Mouse (Mus musculus): Measurements from ENCODE around the gene Fthl17b.
"Not testable (repeated sequence)": the region's sequence is repeated elsewhere in the genome, so short reads cannot be mapped to it uniquely, and the experiment has no call there.

Fthl17b gene

DNA sequence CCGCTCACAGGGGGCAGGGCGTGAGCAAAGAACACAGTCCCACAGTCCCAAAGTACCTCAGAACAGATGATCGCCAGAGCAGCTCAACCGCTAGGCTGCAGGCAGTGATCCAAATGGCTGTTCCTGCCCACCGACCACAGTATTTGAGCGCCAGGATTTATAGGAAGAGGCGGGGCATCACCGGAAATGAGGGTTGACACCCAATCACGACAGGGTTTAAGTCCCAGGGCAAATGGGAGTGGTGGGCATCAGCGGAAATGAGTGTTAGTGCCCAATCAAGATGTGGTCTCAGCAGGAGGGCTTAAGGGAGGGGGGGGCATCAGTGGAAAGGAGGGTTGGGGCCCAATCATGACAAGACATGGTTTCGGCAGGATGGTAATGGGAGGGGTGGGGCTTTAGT lies at the start of gene Fthl17b:
Gene Fthl17b, minus strand, starts transcription at position 101 of the 400 bp plus-strand sequence.
- not testable (repeated sequence) for DNase-seq (ENCODE audit: extremely low spot score)

GRCm38 (mm10) chrX:8986655-8987054 lies 23.9 kb upstream of the Fthl17b start, which contains the start of gene Fthl17d:
TSS of gene Fthl17d (minus strand) at chrX:8986755.
- not testable (repeated sequence) for DNase-seq (ENCODE audit: extremely low spot score)

DNA sequence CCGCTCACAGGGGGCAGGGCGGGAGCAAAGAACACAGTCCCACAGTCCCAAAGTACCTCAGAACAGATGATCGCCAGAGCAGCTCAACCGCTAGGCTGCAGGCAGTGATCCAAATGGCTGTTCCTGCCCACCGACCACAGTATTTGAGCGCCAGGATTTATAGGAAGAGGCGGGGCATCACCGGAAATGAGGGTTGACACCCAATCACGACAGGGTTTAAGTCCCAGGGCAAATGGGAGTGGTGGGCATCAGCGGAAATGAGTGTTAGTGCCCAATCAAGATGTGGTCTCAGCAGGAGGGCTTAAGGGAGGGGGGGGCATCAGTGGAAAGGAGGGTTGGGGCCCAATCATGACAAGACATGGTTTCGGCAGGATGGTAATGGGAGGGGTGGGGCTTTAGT lies 13.7 kb upstream of the Fthl17b start, which contains the start of gene Fthl17c:
Gene Fthl17c, minus strand, starts transcription at position 101 of the 400 bp plus-strand sequence.
- DNase-seq (ENCODE audit: extremely low spot score) = not testable (repeated sequence)

- DNase-seq (ENCODE audit: extremely low spot score) = not testable (repeated sequence)
These were observed 1.8 kb upstream of the Fthl17b start for GRCm38 (mm10) chrX:8964618-8965017.

DNA sequence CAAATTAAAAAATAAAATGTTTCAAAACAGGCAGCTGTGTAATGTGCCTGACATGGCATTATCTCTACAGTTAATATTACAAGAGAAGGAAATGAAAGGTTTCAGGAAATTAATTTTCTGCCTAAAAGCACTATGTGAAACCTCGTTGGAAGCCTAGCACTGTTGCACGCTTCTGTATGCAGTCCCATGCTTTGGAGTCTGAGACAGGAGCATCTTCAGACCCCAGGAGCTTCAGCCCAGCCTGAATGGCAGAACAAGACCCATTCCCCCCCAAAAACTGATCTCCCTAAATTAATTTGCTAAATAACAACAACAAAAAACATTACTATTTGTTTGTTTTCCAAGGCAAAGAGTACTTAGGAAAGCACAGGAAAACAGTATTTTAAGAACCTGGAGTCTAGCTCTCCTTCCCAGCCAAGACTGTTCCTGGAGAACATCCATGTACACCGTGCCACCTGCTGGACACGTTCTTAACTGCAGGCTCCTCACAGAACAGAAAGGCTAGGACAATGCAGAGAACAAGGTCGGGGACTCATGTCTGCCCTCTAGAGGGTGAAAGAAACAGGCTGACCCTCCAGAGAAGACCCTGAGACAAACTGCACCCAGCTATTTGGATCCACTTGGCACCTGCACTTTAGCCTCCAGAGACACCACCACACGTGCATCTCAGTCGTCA lies 14.5 kb downstream of the Fthl17b start:
- peak; percentile 71 for DNase-seq (ENCODE audit: extremely low spot score)

DNA sequence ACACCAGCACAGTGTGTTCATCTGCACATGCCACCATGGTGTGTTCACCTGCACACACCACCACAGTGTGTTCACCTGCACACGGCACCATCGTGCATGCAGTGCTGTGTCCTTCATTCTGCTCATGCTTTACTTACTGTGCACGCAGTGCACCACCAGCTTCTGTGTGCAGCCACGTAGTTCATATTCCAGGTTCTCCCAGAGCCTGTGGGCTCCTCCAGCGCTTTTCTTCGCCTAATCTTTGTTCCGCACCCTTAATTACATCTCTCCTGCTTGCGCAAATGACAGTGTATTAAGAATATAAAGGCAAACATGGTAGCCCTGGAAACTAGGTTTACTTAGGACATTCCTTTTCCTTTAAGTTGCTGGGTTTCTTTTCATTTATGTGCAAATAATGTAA lies 18.7 kb downstream of the Fthl17b start:
- DNase-seq (ENCODE audit: extremely low spot score) = no peak

DNA sequence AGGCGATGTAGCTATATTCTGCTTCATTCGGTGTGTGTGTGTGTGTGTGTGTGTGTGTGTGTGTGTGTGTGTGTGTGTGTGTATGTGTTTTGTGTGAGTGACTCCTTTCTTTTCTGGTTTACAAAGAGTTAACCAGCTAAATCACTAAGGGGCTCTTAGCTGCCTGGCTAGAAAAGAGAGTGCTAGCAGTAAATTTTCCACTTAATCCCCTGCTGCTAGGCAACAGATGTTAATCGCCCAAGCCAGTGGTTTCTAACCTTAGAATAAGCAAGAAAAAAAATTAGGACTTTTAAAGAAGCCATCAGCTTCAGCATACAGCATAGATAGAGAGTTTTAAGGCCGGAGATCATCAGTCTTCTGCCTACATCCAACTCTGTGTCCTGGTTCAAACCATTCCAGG lies 35.5 kb downstream of the Fthl17b start:
- DNase-seq (ENCODE audit: extremely low spot score) = no peak

GRCm38 (mm10) chrX:8921813-8922607 lies 40.8 kb downstream of the Fthl17b start:
- DNase-seq (ENCODE audit: extremely low spot score) = no peak

GRCm38 (mm10) chrX:8921080-8921479 lies 41.7 kb downstream of the Fthl17b start:
- no peak for DNase-seq (ENCODE audit: extremely low spot score)
